Mouse (Mus musculus): ENCODE results near the gene Arl8a. TPM values are rescaled to one million over a fixed set of nuclear protein-coding genes. Genes with fewer than 3 reads are reported as not detected.
"Not testable (repeated sequence)": the region's sequence is repeated elsewhere in the genome, so short reads cannot be mapped to it uniquely, and the experiment has no call there.

The Arl8a gene
- polyA plus RNA-seq (2015; fragmentation: Nextera tagmentation; extraction: Ambion mirVana): 42.7 and 47.0 TPM in 2 replicates

- peak within 1 kb of the TSS; percentile 91 for H3K4me2 ChIP-seq
- no peaks in the 10 kb centered on the region for H3K9me3 ChIP-seq
- peaks cover 22% of the 10 kb centered on the region for H3K4me1 ChIP-seq
- peak; percentile 89 for ATAC-seq (ENCODE audit: borderline replicate concordance, extremely low read depth, low FRiP score, low TSS enrichment)
- H3K27ac ChIP-seq: peak within 1 kb of the TSS; percentile 89
- H3K36me3 ChIP-seq: no peaks in the 10 kb centered on the region
- H3K4me3 ChIP-seq: peak within 1 kb of the TSS; percentile 89
- WGBS: under 1% methylated on average over 77 of the region's 78 CpGs
- H3K27me3 ChIP-seq: no peaks in the 10 kb centered on the region
- peak within 1 kb of the TSS; percentile 99 for H3K9ac ChIP-seq
Measured at GRCm38 (mm10) chr1:135146077-135146945, at the start of gene Arl8a. Arl8a (plus strand) TSS chr1:135146824.

GRCm38 (mm10) chr1:135097441-135097840 is 49.2 kb upstream of the Arl8a start:
- Histone ChIP-seq H3K27ac (no peak overlapping the region), H3K27me3 (peaks cover 22% of the 10 kb centered on the region; the same call in 1 of the 2 replicates), H3K4me2 (no peak overlapping the region), H3K36me3 (no peaks in the 10 kb centered on the region), H3K9me3 (no peaks in the 10 kb centered on the region), H3K4me1 (peaks cover 18% of the 10 kb centered on the region), H3K9ac (no peak overlapping the region), H3K4me3 (no peak overlapping the region)
- WGBS: 95% methylated on average over 6 of the region's 6 CpGs
- no peak for ATAC-seq (ENCODE audit: borderline replicate concordance, extremely low read depth, low FRiP score, low TSS enrichment)

GRCm38 (mm10) chr1:135098441-135098840 is 48.2 kb upstream of the Arl8a start:
- ATAC-seq (ENCODE audit: borderline replicate concordance, extremely low read depth, low FRiP score, low TSS enrichment): no peak
- peaks cover 32% of the 10 kb centered on the region for H3K27me3 ChIP-seq
- H3K4me2 ChIP-seq: no peak overlapping the region
- H3K4me1 ChIP-seq: peaks cover 18% of the 10 kb centered on the region
- no peak overlapping the region for H3K4me3 ChIP-seq
- no peaks in the 10 kb centered on the region for H3K9me3 ChIP-seq
- H3K27ac ChIP-seq: peak overlapping the region; percentile 44
- no peaks in the 10 kb centered on the region for H3K36me3 ChIP-seq
- 80% methylated on average over 7 of the region's 7 CpGs for WGBS
- no peak overlapping the region for H3K9ac ChIP-seq

GRCm38 (mm10) chr1:135100400-135100799 is 46.2 kb upstream of the Arl8a start:
- Histone ChIP-seq H3K9ac (no peak overlapping the region), H3K27ac (no peak overlapping the region), H3K4me3 (no peak overlapping the region), H3K9me3 (no peaks in the 10 kb centered on the region), H3K27me3 (peaks cover 51% of the 10 kb centered on the region), H3K36me3 (no peaks in the 10 kb centered on the region), H3K4me2 (no peak overlapping the region; the same call in 1 of the 2 replicates), H3K4me1 (peaks cover 23% of the 10 kb centered on the region)
- ATAC-seq (ENCODE audit: borderline replicate concordance, extremely low read depth, low FRiP score, low TSS enrichment): no peak
- 57% methylated on average over 7 of the region's 7 CpGs for WGBS

GRCm38 (mm10) chr1:135105124-135105523 is 41.5 kb upstream of the Arl8a start, which contains the start of gene Lgr6:
Lgr6 (minus strand) TSS chr1:135105276.
- WGBS: under 1% methylated on average over 39 of the region's 40 CpGs
- peaks cover 19% of the 10 kb centered on the region for H3K4me1 ChIP-seq
- H3K27me3 ChIP-seq: peaks cover 77% of the 10 kb centered on the region
- no peaks in the 10 kb centered on the region for H3K36me3 ChIP-seq
- H3K9ac ChIP-seq: 0 out of 2 replicates have a peak within 1 kb of the TSS, but pooled peaks have one; percentile 22
- peak within 1 kb of the TSS; percentile 80 for H3K4me2 ChIP-seq
- H3K27ac ChIP-seq: no peak within 1 kb of the TSS
- H3K9me3 ChIP-seq: no peaks in the 10 kb centered on the region
- ATAC-seq (ENCODE audit: borderline replicate concordance, extremely low read depth, low FRiP score, low TSS enrichment): peak; percentile 46; the same call in 1 of the 2 replicates
- H3K4me3 ChIP-seq: peak within 1 kb of the TSS; percentile 48

GRCm38 (mm10) chr1:135105951-135106350 is 40.7 kb upstream of the Arl8a start:
- 3% methylated on average over 8 of the region's 8 CpGs for WGBS
- ATAC-seq (ENCODE audit: borderline replicate concordance, extremely low read depth, low FRiP score, low TSS enrichment): no peak
- no peak overlapping the region for H3K27ac ChIP-seq
- H3K4me2 ChIP-seq: peak overlapping the region; percentile 80
- no peaks in the 10 kb centered on the region for H3K9me3 ChIP-seq
- no peaks in the 10 kb centered on the region for H3K36me3 ChIP-seq
- H3K4me1 ChIP-seq: peaks cover 13% of the 10 kb centered on the region
- H3K27me3 ChIP-seq: peaks cover 71% of the 10 kb centered on the region
- H3K9ac ChIP-seq: no peak overlapping the region
- H3K4me3 ChIP-seq: peak overlapping the region; percentile 48; the same call in 1 of the 2 replicates

- 38% methylated on average over 6 of the region's 6 CpGs for WGBS
- Histone ChIP-seq H3K9me3 (no peaks in the 10 kb centered on the region), H3K27ac (no peak overlapping the region), H3K4me3 (no peak overlapping the region), H3K36me3 (no peaks in the 10 kb centered on the region), H3K27me3 (peaks cover 47% of the 10 kb centered on the region), H3K4me1 (peaks cover 13% of the 10 kb centered on the region), H3K4me2 (no peak overlapping the region), H3K9ac (no peak overlapping the region)
- ATAC-seq (ENCODE audit: borderline replicate concordance, extremely low read depth, low FRiP score, low TSS enrichment): no peak
Measured at GRCm38 (mm10) chr1:135108611-135109010, 38.0 kb upstream of the Arl8a start.

- H3K27me3 ChIP-seq: peaks cover 33% of the 10 kb centered on the region
Measured at GRCm38 (mm10) chr1:135110075-135110474, 36.5 kb upstream of the Arl8a start.

GRCm38 (mm10) chr1:135111271-135111670 is 35.4 kb upstream of the Arl8a start:
- 60% methylated on average over 5 of the region's 5 CpGs for WGBS
- H3K4me1 ChIP-seq; H3K4me3 ChIP-seq; H3K27ac ChIP-seq; H3K4me2 ChIP-seq; H3K9ac ChIP-seq; H3K36me3 ChIP-seq; H3K9me3 ChIP-seq; ATAC-seq (ENCODE audit: borderline replicate concordance, extremely low read depth, low FRiP score, low TSS enrichment): not testable (repeated sequence)
- H3K27me3 ChIP-seq: peaks cover 21% of the 10 kb centered on the region

More at GRCm38 (mm10) chr1:135110075-135110474, 36.5 kb upstream of the Arl8a start:
- Histone ChIP-seq H3K4me2 (no peak overlapping the region), H3K4me1 (peaks cover 8% of the 10 kb centered on the region), H3K36me3 (no peaks in the 10 kb centered on the region), H3K4me3 (no peak overlapping the region), H3K9me3 (no peaks in the 10 kb centered on the region), H3K9ac (no peak overlapping the region), H3K27ac (no peak overlapping the region)
- no peak for ATAC-seq (ENCODE audit: borderline replicate concordance, extremely low read depth, low FRiP score, low TSS enrichment)
- WGBS: 10% methylated on average over 6 of the region's 6 CpGs

- Histone ChIP-seq H3K9me3 (no peaks in the 10 kb centered on the region), H3K27me3 (peaks cover 7% of the 10 kb centered on the region; the same call in 1 of the 2 replicates), H3K27ac (no peak overlapping the region), H3K9ac (no peak overlapping the region), H3K4me3 (no peak overlapping the region), H3K4me1 (no peaks in the 10 kb centered on the region), H3K4me2 (no peak overlapping the region), H3K36me3 (no peaks in the 10 kb centered on the region)
- WGBS: 7% methylated on average over 8 of the region's 8 CpGs
- no peak for ATAC-seq (ENCODE audit: borderline replicate concordance, extremely low read depth, low FRiP score, low TSS enrichment)
Measured at GRCm38 (mm10) chr1:135112661-135113060, 34.0 kb upstream of the Arl8a start.

GRCm38 (mm10) chr1:135124573-135125363 is 21.9 kb upstream of the Arl8a start:
- no peaks in the 10 kb centered on the region for H3K36me3 ChIP-seq
- no peak overlapping the region for H3K9ac ChIP-seq
- WGBS: 85% methylated on average over 8 of the region's 8 CpGs
- no peak overlapping the region for H3K4me2 ChIP-seq
- peaks cover 11% of the 10 kb centered on the region; the same call in 1 of the 2 replicates for H3K4me1 ChIP-seq
- H3K4me3 ChIP-seq: no peak overlapping the region
- H3K9me3 ChIP-seq: no peaks in the 10 kb centered on the region
- no peak for ATAC-seq (ENCODE audit: borderline replicate concordance, extremely low read depth, low FRiP score, low TSS enrichment)
- peaks cover 11% of the 10 kb centered on the region; the same call in 1 of the 2 replicates for H3K27me3 ChIP-seq
- H3K27ac ChIP-seq: no peak overlapping the region

Measured in lung, embryonic 15.5 days (tissue).